Mouse (Mus musculus): ENCODE data around the gene Prdm9. TPM values are rescaled to one million over a fixed set of nuclear protein-coding genes. Genes with fewer than 3 reads are reported as not detected.
"Not testable (repeated sequence)": the region's sequence is repeated elsewhere in the genome, so short reads cannot be mapped to it uniquely, and the experiment has no call there.

Prdm9 gene
- 1 to 10 TPM; 3.6 to 4.0 TPM for total RNA-seq (2021)

DNA sequence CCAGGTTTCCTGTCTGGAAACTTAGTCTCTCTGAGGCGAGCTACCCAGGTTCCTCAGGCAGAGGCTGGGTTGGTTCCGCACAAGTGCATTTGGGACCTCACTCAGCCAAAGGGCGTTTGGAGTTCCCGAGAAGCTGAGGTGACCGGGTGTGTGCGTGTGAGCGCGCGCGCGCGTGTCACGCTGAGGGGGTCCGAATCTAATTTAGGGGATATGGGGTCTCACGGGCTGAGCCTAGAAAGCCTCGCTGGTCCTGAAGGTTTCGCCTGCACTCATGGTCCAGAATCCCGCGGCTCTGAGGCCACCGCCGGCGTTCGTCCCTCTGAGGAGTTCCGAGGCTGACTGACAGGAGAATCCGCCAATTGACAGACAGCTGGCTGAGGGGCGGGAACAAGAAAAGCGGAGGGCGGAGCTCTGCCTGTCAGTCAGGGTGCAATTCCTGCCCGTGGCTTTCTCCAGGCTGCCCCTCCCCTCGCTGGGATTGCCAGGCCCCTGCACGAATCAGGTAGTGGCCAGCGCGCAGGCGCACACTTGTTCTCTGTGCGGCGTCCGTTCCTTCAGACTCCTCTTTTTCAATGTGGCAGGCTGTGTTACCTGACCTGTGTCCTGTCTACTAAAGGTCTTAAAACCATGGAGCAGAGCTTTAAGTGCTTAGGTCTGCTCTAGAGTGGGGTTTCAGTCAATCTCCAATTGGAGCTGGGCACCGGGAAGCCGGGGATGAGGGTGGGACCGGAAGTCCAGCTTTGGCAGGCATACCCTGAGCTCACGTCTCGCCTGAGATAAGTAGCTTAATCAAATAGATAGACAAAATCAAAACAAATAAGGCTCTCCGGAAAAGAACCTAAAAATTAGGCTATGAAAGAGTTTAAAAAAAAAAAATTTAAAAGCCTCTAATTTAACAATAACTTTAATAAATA, at the start of gene Prdm9:
TSS of gene Prdm9 (minus strand) at position 341 of the 914 bp plus-strand sequence.
- DNase-seq: peak; percentile 100

DNA sequence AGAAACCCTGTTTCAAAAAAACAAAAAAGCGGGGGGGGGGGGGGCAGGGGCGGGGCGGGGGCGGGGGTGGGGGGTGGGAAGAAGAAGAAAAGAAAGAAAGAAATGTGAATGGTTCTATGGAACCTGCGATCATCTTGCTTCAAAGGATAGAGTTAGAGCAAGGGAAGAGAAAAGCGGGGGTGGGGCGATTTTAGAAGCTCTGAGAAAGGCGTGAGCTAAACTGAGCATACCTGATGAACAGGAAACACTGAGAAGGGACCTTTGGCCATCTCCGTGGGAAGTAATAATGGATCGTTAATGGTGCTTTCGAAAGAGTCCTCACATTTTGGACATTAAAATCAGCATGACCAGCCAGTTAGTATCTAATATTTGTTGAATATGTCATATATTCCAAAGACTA, 35.3 kb upstream of the Prdm9 start:
- no peak for DNase-seq

DNA sequence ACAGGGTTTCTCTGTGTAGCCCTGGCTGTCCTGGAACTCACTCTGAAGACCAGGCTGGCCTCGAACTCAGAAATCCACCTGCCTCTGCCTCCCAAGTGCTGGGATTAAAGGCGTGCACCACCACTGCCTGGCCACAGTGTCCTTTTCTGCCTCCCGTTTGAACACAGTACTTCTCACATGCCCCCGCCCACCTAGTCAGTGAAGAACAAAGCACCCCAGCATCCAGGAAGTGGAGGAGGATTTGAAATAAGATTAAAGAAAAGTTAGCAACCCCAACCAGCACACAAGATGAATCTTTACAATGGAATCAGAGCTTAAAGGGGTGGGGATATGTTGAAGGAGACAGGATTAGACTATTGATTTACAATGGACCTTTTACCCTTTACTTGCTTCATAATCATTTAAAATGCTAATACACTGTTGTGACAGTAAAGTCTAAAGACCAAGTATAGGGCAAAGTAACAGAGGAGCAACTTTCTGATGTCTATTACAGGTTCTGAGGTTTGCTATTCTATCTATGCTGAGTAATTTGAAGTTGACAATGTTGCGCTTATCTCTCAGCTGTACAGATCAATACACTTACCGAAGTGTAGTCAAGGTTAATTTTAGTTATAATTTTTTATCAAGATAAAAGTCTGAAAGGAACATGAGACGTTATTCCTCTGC, 27.2 kb upstream of the Prdm9 start:
- no peak for DNase-seq

DNA sequence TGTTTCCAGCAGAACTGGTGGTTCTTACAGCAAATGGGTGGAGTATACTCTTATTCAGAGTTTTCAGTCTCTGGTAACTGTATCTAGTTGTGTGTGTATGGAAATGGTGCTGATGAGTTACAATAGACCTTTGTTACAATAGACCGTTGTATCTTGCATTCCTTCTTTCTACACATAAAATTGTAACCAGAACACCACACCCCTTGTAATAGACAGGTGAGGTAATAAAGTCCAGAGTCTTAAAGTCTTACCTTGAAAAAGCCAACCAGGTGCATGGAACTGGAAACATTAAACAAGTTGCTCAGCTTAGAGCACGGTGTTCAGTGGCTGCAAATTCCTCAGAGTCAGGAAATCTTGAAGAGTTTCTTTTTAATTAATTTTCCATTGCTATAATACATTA, 24.0 kb upstream of the Prdm9 start:
- no peak for DNase-seq

DNA sequence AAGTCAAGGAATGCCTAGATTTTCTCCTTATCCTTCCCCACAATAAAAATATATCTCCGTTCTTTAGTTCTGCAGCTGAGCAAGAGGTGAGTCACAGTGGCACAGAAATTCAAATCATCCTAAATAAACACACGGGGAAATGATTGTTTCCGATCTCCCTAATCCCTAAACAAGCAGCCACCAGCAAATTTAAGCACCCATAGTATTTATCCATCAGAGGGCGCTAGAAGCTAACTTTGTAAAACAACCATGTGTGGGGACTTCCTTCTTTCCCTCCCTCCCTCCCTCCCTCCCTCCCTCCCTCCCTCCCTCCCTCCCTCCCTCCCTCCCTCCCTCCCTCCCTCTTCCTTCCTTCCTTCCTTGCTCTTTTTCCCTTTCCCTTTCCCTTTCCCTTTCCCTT, 21.5 kb upstream of the Prdm9 start:
- no peak for DNase-seq

DNA sequence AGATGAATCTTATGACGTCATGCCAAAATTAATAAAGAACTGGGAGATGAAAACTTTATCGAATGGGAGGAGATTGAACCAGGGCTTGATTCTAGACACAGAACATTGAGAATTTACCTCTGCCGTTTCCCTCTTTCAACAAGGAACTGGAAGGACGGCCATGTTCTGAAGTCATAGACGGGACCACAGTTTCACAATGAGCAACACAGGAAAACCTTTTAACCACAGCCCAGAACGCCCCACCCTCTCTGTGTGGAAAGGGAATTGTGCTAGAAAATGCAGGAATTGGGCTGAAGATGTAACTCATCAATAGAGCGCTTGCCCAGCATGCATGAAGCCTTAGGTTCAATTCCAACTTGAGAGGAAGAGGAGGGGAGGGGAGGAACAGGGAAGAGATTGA, 18.9 kb upstream of the Prdm9 start:
- DNase-seq: no peak

DNA sequence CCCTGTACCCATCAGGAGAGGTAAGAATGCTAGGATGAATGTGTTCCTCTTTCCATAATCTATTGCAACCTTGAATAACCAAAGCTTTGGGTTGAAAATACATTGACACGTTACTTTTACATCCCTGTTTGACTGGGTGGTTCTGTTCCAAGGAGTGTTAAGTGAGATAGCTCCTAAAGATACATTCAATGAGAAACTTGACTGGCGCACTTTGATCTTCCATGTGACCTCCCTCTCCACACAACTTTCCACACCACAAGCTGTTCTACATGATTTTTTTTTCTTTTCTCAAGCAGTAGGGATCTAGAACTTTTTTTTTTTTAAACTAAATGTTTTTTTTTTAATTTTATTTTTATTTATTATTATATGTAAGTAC, 15.9 kb upstream of the Prdm9 start:
- no peak for DNase-seq

DNA sequence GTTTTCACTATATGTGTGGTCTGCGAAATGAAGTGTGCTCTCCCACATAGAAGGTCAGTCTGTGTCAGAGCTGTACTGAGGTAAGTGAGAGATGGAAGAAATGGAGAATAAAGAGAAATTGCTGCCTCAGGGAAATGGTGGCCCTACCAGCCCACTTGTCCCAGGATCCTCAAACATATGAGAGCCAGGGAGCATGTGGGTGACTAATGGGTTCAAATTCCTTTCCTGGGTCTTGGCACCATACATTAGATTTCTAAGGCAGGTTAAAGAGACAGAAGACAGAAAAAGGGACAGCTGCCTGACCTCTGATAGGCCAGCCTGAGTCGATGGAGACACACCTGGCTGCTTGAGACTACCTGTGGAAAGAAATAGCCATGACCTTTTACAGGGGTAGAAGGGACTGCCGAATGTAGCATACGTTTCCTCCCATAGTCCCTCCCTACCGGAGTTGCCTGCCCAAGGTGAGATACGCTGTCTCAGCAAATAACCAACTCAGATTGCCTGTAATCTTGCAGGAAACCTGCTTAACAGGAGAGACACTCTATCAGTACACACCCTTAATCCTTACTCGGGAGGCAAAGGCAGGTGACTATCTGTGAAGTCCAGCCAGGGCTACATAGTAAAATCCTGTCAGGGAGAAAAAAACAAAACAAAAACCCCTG, 15.4 kb upstream of the Prdm9 start:
- DNase-seq: no peak

DNA sequence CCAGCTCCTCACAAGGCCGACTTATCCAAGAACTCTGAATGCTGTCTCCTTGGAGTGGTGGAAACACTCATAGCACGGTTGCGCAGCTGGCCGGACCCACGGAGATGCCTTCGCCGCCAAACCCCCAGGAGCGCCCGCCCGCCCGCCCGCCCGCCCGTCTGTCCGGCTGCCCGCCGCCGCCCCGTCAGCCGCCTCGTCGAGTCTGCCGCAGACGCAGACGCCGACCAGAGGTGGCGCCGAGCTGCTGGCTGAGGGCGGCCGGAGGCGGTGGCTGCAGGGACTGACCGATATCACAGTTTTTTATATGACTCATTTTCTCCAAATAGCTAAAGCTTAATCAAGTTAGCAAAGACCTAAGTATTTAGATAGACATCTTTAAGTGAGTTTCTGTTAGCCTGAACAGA, 13.1 kb upstream of the Prdm9 start:
- DNase-seq: no peak

DNA sequence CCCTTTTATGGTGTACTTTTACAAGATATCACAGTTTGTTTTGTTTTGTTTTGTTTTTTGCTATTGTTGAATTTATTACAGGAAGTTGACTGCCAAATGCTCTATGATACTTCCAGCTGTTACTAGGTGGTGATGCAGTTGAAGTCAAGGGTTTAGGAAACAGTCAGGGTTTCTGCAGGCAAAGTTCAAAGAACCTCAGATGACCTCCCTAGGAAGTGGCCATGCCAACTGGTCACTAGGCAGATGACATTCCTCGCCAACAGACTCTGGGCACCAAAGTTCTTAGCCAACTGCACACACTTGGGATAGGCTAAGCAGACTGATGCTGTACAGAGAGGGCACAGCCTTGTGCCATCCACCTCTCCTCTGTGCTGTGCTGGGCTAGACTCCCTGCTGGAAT, 10.9 kb upstream of the Prdm9 start:
- DNase-seq: no peak

DNA sequence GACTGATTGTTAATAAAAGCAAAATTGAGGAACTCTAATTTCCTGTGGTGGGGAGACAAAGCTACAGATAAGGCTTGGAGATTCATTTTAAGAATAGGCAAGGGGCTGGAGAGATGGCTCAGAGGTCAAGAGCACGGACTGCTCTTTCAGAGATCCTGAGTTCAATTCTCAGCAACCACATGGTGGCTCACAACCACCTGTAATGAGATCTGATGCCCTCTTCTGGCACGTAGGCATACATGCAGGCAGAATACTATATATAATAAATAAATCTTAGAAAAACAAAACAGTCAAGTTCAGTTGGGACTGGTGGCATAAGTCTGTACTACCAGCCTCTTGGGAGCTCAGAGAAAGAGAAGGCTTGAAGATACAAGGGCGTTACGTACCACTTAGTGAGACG, 2.8 kb upstream of the Prdm9 start:
- DNase-seq: no peak

DNA sequence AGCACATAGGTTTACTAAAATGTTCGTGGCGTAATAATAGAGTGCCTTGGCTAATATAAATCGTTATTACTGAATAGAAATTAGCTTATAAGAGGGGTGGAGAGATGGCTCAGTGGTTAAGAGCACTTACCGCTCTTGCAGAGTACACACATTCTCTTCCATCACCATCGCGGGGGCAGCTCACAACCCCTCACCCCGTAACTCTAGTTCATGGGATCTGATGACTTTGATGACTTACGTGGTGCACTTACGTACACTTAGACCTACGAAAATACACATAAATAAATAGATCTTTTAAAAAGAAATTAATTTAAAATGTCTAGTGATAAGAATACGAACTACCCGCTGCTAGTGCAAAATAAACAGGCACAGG, 760 bp upstream of the Prdm9 start:
- DNase-seq: no peak

DNA sequence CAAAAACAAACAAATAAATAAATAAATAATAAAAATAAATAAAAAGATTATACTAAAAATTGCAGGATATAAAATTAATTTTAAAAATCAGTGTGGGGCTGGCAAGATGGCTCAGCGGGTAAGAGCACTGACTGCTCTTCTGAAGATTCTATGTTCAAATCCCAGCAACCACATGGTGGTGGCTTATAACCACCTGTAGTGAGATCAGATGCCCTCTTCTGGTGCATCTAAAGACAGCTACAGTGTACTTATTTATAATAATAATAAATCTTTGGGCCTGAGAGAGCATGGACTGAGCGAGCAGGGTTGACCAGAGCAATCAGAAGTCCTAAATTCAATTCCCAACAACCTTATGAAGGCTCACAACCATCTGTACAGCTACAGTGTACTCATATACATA, 4.2 kb downstream of the Prdm9 start:
- DNase-seq: no peak

DNA sequence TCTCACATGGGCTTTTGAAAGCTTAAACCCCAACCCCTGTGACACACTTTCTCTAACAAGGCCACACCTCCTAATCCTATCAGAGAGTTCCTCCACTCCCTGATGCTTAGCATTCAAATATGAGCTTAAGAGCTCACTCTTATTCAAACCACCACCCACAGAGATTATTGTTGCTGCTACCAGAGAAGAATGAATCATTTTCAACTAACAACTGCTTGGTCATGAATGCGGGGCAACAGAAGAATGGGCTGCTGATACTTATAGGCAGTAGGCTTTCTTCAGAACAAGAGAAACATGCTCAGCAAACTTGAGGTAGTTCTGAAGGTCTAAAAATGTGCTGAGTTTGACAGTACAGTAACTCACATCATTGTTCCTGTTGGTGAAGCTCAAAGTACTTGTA, 14.4 kb downstream of the Prdm9 start:
- no peak for DNase-seq

DNA sequence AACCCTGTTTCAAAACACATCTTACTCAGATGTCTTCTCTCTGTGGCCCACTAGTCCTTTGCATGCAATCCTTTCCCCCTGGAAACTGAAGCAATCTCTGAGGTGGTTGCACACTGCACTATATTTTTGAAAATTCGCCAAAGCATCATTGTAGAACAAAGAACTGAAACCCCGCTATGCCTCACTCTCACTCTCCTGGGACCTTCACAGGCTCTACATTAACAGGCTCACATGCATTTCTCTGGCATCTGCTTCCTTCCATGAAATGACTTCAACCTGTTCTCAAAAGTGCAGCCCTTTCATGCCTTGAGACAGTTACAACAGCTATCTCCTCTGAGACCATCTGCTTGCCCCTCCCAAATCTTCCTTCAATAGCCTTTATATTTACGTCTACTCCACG, 17.7 kb downstream of the Prdm9 start:
- no peak for DNase-seq

DNA sequence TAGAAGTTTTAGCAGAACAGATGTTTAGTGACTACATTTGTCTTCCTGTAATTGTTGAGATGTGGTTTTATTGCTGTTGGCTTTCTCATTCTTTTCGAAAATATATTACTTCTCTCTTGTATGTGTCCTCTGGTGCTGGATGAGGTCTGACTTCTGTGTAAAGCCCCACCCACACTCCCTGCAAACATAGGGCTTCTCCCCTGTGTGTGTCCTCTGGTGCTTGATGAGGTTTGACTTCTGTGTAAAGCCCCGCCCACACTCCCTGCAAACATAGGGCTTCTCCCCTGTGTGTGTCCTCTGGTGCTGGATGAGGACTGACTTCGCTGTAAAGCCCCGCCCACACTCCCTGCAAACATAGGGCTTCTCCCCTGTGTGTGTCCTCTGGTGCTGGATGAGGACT, 20.3 kb downstream of the Prdm9 start:
- not testable (repeated sequence) for DNase-seq

DNA sequence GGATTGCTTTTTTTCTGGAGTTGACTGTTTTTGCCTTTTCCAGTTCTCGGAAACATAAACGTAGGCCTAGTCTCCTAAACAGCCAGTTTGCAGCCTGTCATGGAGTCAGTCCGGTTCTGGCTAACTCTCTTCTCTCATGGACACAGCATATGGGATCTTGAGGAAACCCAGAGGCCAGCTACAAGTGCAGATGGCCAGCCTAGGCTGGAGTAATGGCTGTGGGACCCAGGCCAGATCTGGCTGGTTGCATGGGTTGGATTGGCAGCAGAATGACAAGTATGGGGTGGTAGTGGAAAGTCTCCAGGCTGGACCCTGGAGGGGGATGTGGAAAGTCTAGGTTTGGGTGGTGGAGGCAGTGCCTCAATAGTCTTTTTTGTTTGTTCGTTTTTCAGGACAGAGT, 23.8 kb downstream of the Prdm9 start:
- no peak for DNase-seq

DNA sequence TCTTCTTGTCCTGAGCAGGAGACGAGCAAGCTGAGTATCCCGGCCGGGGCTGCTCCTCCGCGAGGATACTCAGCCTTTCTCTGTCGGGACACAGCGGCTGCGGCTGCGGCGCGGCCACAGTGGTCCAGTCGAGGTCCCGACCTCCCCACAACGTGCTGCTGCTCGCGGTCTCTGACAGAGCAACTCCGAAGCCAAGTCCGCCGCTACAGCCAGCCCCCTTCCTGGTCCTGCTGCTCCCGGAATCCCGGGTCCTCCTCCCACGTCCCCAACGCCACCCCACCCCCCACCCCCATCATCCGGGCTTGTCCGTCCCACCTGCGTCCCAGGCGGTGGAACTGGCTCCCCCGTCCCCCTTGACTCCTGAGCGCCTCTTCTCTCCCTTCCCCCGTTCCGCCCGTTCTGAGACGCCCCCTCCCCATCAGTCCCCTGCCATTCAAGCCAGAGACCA, 27.7 kb downstream of the Prdm9 start:
- no peak for DNase-seq

DNA sequence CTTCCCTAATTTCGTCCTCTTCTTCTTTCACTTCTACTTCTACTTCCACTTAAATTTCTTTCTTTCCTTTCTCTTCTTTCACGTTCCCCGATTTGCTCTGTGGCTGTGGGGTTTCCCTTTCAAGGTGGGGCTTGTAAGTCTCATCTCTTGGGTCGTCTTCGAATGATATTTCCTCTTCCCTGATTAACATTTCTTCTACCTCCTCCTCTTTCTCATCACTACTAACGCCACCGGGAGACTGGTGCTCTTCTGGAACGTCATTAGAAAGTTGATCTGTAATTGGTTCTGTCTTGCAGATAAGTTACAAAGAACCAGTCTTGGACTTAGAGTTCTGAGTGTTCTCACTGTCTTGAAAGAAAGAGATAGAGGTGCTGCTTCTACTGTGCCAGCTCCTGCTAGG, 28.2 kb downstream of the Prdm9 start:
- no peak for DNase-seq

DNA sequence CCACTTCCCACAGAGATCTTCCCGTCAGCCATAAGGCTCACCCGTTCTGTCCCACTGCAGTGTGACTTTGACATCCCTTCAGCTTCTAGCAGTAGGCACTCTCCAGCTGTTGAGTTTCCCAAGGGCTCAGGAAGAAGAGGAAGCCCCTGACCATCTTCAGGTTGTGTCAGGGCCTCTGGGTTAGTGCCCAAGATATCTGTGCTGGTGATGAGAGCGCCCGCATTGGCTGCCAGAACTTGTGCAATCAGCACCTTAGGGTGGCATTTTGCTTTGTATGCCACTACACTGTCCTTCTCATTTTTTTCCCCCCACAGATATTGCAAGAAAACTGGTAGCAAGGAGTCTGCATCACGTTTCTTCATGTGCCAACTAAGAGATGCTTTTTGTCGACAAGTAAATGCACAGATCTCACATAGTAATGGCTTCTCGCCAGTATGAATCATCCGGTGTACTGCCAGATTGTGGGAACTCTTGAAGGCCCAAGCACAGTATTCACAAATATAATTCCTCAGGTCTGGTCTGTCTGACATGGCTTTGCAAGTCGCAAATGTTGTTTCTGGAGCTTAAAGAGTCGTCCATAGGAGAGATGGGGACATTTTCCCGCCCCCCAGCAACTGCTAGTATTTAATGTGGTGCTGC, 28.9 kb downstream of the Prdm9 start:
- no peak for DNase-seq

DNA sequence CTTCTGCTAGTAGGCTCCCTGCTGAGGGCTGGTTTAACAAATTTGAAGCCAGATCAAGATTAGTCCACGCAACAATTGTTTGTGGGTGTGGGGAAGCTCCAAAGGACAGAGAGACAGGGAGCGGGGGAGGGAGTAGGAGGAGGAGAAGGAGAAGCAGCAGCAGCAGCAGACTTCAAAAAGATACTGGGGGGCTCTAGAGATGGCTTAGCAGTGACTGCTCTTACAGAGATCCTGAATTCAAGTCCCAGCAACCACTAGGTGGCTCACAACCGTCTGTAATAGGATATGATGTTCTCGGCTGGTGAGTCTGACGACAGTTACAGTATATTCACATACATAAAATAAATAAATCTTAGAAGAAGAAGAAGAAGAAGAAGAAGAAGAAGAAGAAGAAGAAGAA, 34.0 kb downstream of the Prdm9 start:
- peak in 1 of 2 experiments; percentile 35 for DNase-seq

DNA sequence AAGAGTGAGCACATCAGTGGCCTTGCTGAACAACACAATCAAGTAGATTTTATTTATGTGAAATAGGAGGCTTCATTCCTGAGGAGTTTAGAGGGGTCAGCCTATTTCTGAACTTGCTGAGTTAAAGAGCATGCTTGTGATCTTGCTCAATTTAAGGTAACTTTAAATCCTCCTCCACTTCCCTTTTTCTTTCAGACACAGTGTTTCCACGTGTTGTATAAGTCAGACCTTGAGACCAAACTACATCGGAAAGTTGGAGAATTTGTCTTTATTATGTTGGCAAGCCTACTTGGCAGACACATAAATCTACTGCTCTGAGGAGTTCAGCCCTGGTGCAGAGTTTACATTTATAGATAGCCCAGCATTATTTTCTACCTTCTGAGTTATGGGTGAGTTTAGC, 35.3 kb downstream of the Prdm9 start:
- no peak for DNase-seq

DNA sequence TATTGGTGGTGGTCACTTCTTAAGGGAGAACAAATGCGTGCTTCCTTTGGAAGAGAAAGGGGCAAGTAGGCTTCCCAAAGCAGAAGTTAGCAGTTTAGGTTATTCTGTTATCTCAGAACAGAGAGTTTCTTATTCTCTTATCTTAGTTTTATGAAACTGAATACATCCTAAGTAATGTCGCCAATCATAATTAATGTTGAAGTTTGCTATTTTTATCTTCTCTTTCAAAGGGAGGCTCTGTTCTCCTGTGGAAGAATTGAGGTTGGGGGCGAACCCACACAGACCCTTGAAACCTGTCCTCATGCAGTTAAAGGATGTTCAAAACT, 36.4 kb downstream of the Prdm9 start:
- no peak for DNase-seq

All from layer of hippocampus, postnatal 36 days (tissue).